Comparison of ENCODE assay signal across 9 mouse cellular contexts in genomic region chr12:88408323-88409047, GRCm38 (mm10). TPM values are rescaled to one million over a fixed set of nuclear protein-coding genes. Genes with fewer than 3 reads are reported as not detected.
DNase-seq lines count a peak whose midpoint lies in the region; ATAC-seq and TF ChIP-seq lines count a peak whose summit lies in the region.
"Had no signal": no experiment of that assay in that cellular context is flagged by ENCODE, and none has a peak within 500 bp of the region (broad histone marks: within the 10 kb centered on the region; RNA-seq: fewer than 3 reads in every experiment).

No protein-coding gene starts in this region.

- TF ChIP-seq CTCF in lung, adult 2 months (IDR thresholded peaks at IDR 0.05; ENCODE audit: insufficient read depth, low read length) = no peak

- peak; percentile 2 for DNase-seq in lung, postnatal 25 days (ENCODE audit: low spot score)
- no peak for DNase-seq in lung, adult 2 months
- peak; percentile 79 for DNase-seq in naive thymus-derived CD4-positive, alpha-beta T cell, adult 2 months (ENCODE audit: low read depth)
- DNase-seq in spleen, postnatal 36 days (ENCODE audit: low spot score in 2 of 2) = no peak
- no peak for DNase-seq in cerebellum, adult 9-10 months
- no peak for DNase-seq in heart, postnatal 25 days (ENCODE audit: low spot score)
- DNase-seq: gastrocnemius, postnatal 14 days had no signal

- H3K27me3 ChIP-seq in hindbrain, embryonic 12.5 days = no peaks in the 10 kb centered on the region

- no peaks in the 10 kb centered on the region for H3K4me1 ChIP-seq in lung, adult 2 months (ENCODE audit: control insufficient read depth, insufficient read depth, low read length)
- H3K4me1 ChIP-seq in hindbrain, embryonic 12.5 days = peaks cover 12% of the 10 kb centered on the region

- H3K4me2 ChIP-seq in hindbrain, embryonic 12.5 days (replicated peaks) = no peak overlapping the region

- 48% methylated on average over 11 of the region's 11 CpGs for WGBS in lung, adult 2 months
- WGBS in hindbrain, embryonic 12.5 days = 43% methylated on average over 11 of the region's 11 CpGs

- no peak overlapping the region for H3K4me3 ChIP-seq in lung, adult 2 months (replicated peaks; ENCODE audit: extremely low read depth, low read depth, low read length)
- no peak overlapping the region for H3K4me3 ChIP-seq in hindbrain, embryonic 12.5 days

- TF ChIP-seq POLR2A in lung, adult 2 months (IDR thresholded peaks at IDR 0.05; ENCODE audit: borderline replicate concordance, extremely low read depth, low read depth, low read length) = no peak

- H3K9ac ChIP-seq in hindbrain, embryonic 12.5 days = no peak overlapping the region

- intact Hi-C loops in heart, postnatal 25 days (cut with DNase I) = no loop called here

- 0 out of 2 replicates have a peak overlapping the region, but pooled peaks have one; percentile 17 for H3K27ac ChIP-seq in hindbrain, embryonic 12.5 days

- H3K36me3 ChIP-seq in hindbrain, embryonic 12.5 days = 0 out of 2 replicates have a peak, but pooled peaks cover 6% of the 10 kb centered on the region

- ATAC-seq in activated CD4-positive, CD25-positive, alpha-beta regulatory T cell, adult 4 months = peak; percentile 91
- ATAC-seq in hindbrain, embryonic 12.5 days (ENCODE audit: low FRiP score) = 0 out of 2 replicates have a peak, but pooled peaks have one; percentile 26

- H3K9me3 ChIP-seq in hindbrain, embryonic 12.5 days (replicated peaks) = no peaks in the 10 kb centered on the region

RNA-seq across cellular contexts. Expression of gene Adck1, which starts 48.1 kb away (rescaled TPM):
- polyA plus RNA-seq in lung, adult 2 months (2012; rRNA removed) = 16.3 and 20.3 TPM in 2 replicates
- polyA plus RNA-seq in activated CD4-positive, CD25-positive, alpha-beta regulatory T cell, adult 4 months (2017; shearing (Covaris generic)) = 10 to 100 TPM in 1 of 2 experiments, 1 to 10 TPM in 1; 8.3 to 10.1 TPM
- polyA plus RNA-seq in hindbrain, embryonic 12.5 days (2016; fragmentation: Nextera tagmentation; extraction: Ambion mirVana) = 20.5 and 22.5 TPM in 2 replicates
- 10 to 100 TPM; 25.5 to 27.3 TPM for total RNA-seq in heart, postnatal 25 days (2021)

Comparison
In these comparisons a context has a peak if more than half of its experiments do, and no peak if none do; other contexts are left out.
1. DNase-seq: peak in lung, postnatal 25 days (single experiment) and naive thymus-derived CD4-positive, alpha-beta T cell, adult 2 months (single experiment); none in lung, adult 2 months (single experiment), spleen, postnatal 36 days (0 of 2), cerebellum, adult 9-10 months (single experiment) and heart, postnatal 25 days (single experiment).